Mouse (Mus musculus): ENCODE data around the gene Serpina9. TPM values are rescaled to one million over a fixed set of nuclear protein-coding genes. Genes with fewer than 3 reads are reported as not detected.
"Not testable (repeated sequence)": the region's sequence is repeated elsewhere in the genome, so short reads cannot be mapped to it uniquely, and the experiment has no call there.

Gene Serpina9
- polyA plus RNA-seq, 1 experiment from 2014 or later, result not detected

GRCm38 (mm10) chr12:103958798-103959197 lies 54.8 kb downstream of the Serpina9 start, which contains the start of gene Serpina1e:
Serpina1e (minus strand) TSS chr12:103958975.
- Histone ChIP-seq H3K36me3 (replicated peaks) (no peaks in the 10 kb centered on the region), H3K9me3 (peaks cover 30% of the 10 kb centered on the region), H3K27ac (replicated peaks) (no peak within 1 kb of the TSS), H3K4me3 (no peak within 1 kb of the TSS), H3K27me3 (replicated peaks; ENCODE audit: low read depth, poor library complexity, severe bottlenecking) (no peaks in the 10 kb centered on the region), H3K4me1 (no peaks in the 10 kb centered on the region)
- DNase-seq (ENCODE audit: low spot score), result no peak
- WGBS, result 86% methylated on average over 3 of the region's 3 CpGs

GRCm38 (mm10) chr12:103956555-103956954 lies 57.0 kb downstream of the Serpina9 start:
- WGBS, result 78% methylated on average over 2 of the region's 2 CpGs
- H3K27ac ChIP-seq (replicated peaks); H3K4me3 ChIP-seq; H3K27me3 ChIP-seq (replicated peaks; ENCODE audit: low read depth, poor library complexity, severe bottlenecking); H3K4me1 ChIP-seq; H3K36me3 ChIP-seq (replicated peaks); DNase-seq (ENCODE audit: low spot score): not testable (repeated sequence)
- H3K9me3 ChIP-seq, result peaks cover 26% of the 10 kb centered on the region

GRCm38 (mm10) chr12:103952972-103953371 lies 60.6 kb downstream of the Serpina9 start:
- peaks cover 21% of the 10 kb centered on the region; the same call in 1 of the 2 replicates for H3K9me3 ChIP-seq
- H3K27me3 ChIP-seq (replicated peaks; ENCODE audit: low read depth, poor library complexity, severe bottlenecking); H3K27ac ChIP-seq (replicated peaks); DNase-seq (ENCODE audit: low spot score); H3K4me3 ChIP-seq; H3K36me3 ChIP-seq (replicated peaks); H3K4me1 ChIP-seq: not testable (repeated sequence)
- WGBS, result 86% methylated on average over 3 of the region's 3 CpGs

- Histone ChIP-seq H3K4me1 (no peaks in the 10 kb centered on the region), H3K9me3 (peaks cover 53% of the 10 kb centered on the region; the same call in 1 of the 2 replicates), H3K27me3 (replicated peaks; ENCODE audit: low read depth, poor library complexity, severe bottlenecking) (no peaks in the 10 kb centered on the region), H3K4me3 (no peak overlapping the region), H3K36me3 (replicated peaks) (no peaks in the 10 kb centered on the region), H3K27ac (replicated peaks) (no peak overlapping the region)
- no peak for DNase-seq (ENCODE audit: low spot score)
- 85% methylated on average over 4 of the region's 4 CpGs for WGBS
These were observed 67.3 kb downstream of the Serpina9 start for GRCm38 (mm10) chr12:103946243-103946642.

Other genes with a start within 250 kb of the Serpina9 start
- gene Serpina1d, start 240.2 kb downstream of the Serpina9 start, polyA plus RNA-seq (2016; fragmentation: Nextera tagmentation; extraction: Ambion mirVana), result not detected in 2 replicates
- not detected in 2 replicates for gene Serpina1b, start 183.4 kb downstream of the Serpina9 start, polyA plus RNA-seq (2016; fragmentation: Nextera tagmentation; extraction: Ambion mirVana)
- not detected in 2 replicates for gene Serpina1a, start 150.2 kb downstream of the Serpina9 start, polyA plus RNA-seq (2016; fragmentation: Nextera tagmentation; extraction: Ambion mirVana)
- not detected in 2 replicates for gene Serpina1c, start 108.9 kb downstream of the Serpina9 start, polyA plus RNA-seq (2016; fragmentation: Nextera tagmentation; extraction: Ambion mirVana)
- gene Serpina1e, start 54.8 kb downstream of the Serpina9 start, polyA plus RNA-seq (2016; fragmentation: Nextera tagmentation; extraction: Ambion mirVana), result not detected in 2 replicates
- not detected in 2 replicates for gene Serpina11, start 23.8 kb downstream of the Serpina9 start, polyA plus RNA-seq (2016; fragmentation: Nextera tagmentation; extraction: Ambion mirVana)
- gene Serpina12, start 30.7 kb upstream of the Serpina9 start, polyA plus RNA-seq (2016; fragmentation: Nextera tagmentation; extraction: Ambion mirVana), result not detected in 2 replicates
- not detected in 2 replicates for gene Serpina5, start 87.4 kb upstream of the Serpina9 start, polyA plus RNA-seq (2016; fragmentation: Nextera tagmentation; extraction: Ambion mirVana)
- gene Serpina3a, start 99.0 kb upstream of the Serpina9 start, polyA plus RNA-seq (2016; fragmentation: Nextera tagmentation; extraction: Ambion mirVana), result not detected in 2 replicates
- gene Serpina3b, start 114.2 kb upstream of the Serpina9 start, polyA plus RNA-seq (2016; fragmentation: Nextera tagmentation; extraction: Ambion mirVana), result not detected in 2 replicates
- gene Serpina3c, start 140.1 kb upstream of the Serpina9 start, polyA plus RNA-seq (2016; fragmentation: Nextera tagmentation; extraction: Ambion mirVana), result not detected in 2 replicates
- gene Serpina3f, start 200.8 kb upstream of the Serpina9 start, polyA plus RNA-seq (2016; fragmentation: Nextera tagmentation; extraction: Ambion mirVana), result 0.11 and 0.14 TPM in 2 replicates
- 0.08 and 0.24 TPM in 2 replicates for gene Serpina3g, start 222.5 kb upstream of the Serpina9 start, polyA plus RNA-seq (2016; fragmentation: Nextera tagmentation; extraction: Ambion mirVana)
- gene Serpina3i, start 249.4 kb upstream of the Serpina9 start, polyA plus RNA-seq (2016; fragmentation: Nextera tagmentation; extraction: Ambion mirVana), result 0.23 and 0.24 TPM in 2 replicates